26 mouse cellular contexts compared by ENCODE assay signal in the genomic region with DNA sequence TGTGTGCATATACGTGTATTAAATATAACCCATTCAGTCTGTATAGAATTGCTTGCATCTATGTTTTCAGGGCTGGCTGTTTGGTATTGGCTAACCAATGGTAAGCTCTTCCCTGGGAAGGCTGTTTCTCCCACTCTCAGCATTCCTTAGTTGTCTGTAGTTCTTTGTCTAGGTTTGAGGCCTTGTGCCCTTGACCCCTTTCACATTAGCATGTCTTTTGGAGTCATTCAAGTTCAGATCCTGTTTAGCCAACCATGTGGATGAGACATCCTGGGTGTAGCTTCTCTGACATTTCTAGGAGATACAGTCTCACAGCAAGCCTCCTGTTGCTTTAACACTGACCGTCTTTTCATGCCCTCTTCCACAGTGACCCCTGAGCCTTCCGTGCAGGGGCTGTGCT.
DNase-seq lines count a peak whose midpoint lies in the region; ATAC-seq and TF ChIP-seq lines count a peak whose summit lies in the region.
"Had no signal": no experiment of that assay in that cellular context is flagged by ENCODE, and none has a peak within 500 bp of the region (broad histone marks: within the 10 kb centered on the region; RNA-seq: fewer than 3 reads in every experiment).

No protein-coding gene starts in this region.

- 62% methylated on average over 3 of the region's 3 CpGs for WGBS in midbrain, embryonic 11.5 days
- WGBS in midbrain, embryonic 15.5 days = 59% methylated on average over 3 of the region's 3 CpGs
- WGBS in thymus, adult 2 months = 97% methylated on average over 3 of the region's 3 CpGs

- no peaks in the 10 kb centered on the region for H3K36me3 ChIP-seq in midbrain, embryonic 11.5 days (ENCODE audit: control insufficient read depth, insufficient read depth, low read length)
- H3K36me3 ChIP-seq in midbrain, embryonic 15.5 days (replicated peaks) = no peaks in the 10 kb centered on the region
- H3K36me3 ChIP-seq in ES-E14 (ENCODE audit: control insufficient read depth, insufficient read depth, low read length, poor library complexity, severe bottlenecking) = no peaks in the 10 kb centered on the region
- H3K36me3 ChIP-seq in thymus, adult 2 months (ENCODE audit: control insufficient read depth, insufficient read depth, low read length) = no peaks in the 10 kb centered on the region
- H3K36me3 ChIP-seq: forebrain, embryonic 10.5 days; heart, embryonic 12.5 days; heart, embryonic 15.5 days; hindbrain, embryonic 12.5 days; hindbrain, embryonic 15.5 days had no signal

- H3K4me1 ChIP-seq in midbrain, embryonic 11.5 days (ENCODE audit: control insufficient read depth, insufficient read depth, low read length) = peaks cover 6% of the 10 kb centered on the region
- no peaks in the 10 kb centered on the region for H3K4me1 ChIP-seq in midbrain, embryonic 15.5 days
- H3K4me1 ChIP-seq in ES-E14 (ENCODE audit: control insufficient read depth in 2 of 2, insufficient read depth in 2 of 2, low read length in 2 of 2, poor library complexity in 1 of 2) = peaks cover 28 to 49% of the 10 kb centered on the region in 2 experiments
- peaks cover 7% of the 10 kb centered on the region for H3K4me1 ChIP-seq in thymus, adult 2 months (replicated peaks; ENCODE audit: control insufficient read depth, insufficient read depth, low read length)
- H3K4me1 ChIP-seq: hindbrain, embryonic 15.5 days had no signal

- H3K4me3 ChIP-seq in midbrain, embryonic 11.5 days (ENCODE audit: low read depth, low read length) = no peak overlapping the region
- H3K4me3 ChIP-seq in midbrain, embryonic 15.5 days = no peak overlapping the region
- peak overlapping the region; percentile 13 to 18; a peak in 2 of 4 replicates for H3K4me3 ChIP-seq in ES-E14 (ENCODE audit: insufficient read depth in 1 of 2, low read depth in 1 of 2, low read length in 2 of 2, poor library complexity in 1 of 2, severe bottlenecking in 1 of 2)
- no peak overlapping the region for H3K4me3 ChIP-seq in left cerebral cortex, adult 2 months
- no peak overlapping the region for H3K4me3 ChIP-seq in thymus, adult 2 months (ENCODE audit: control insufficient read depth, insufficient read depth, low read length)
- H3K4me3 ChIP-seq: forebrain, embryonic 10.5 days; forebrain, embryonic 13.5 days; heart, embryonic 12.5 days; heart, embryonic 15.5 days; hindbrain, embryonic 12.5 days; hindbrain, embryonic 15.5 days had no signal

- no peak overlapping the region for H3K4me2 ChIP-seq in midbrain, embryonic 11.5 days
- H3K4me2 ChIP-seq in midbrain, embryonic 15.5 days = no peak overlapping the region
- H3K4me2 ChIP-seq: forebrain, embryonic 13.5 days; heart, embryonic 12.5 days; heart, embryonic 15.5 days; hindbrain, embryonic 12.5 days; hindbrain, embryonic 15.5 days had no signal

- in situ Hi-C loops in ES-E14 (cut with MboI; ENCODE audit: low sequenced_read_pairs in 2 of 2, unreplicated experiment in 2 of 2) = no loop called here

- H3K27me3 ChIP-seq in midbrain, embryonic 11.5 days (ENCODE audit: control insufficient read depth, insufficient read depth, low read length) = no peaks in the 10 kb centered on the region
- no peaks in the 10 kb centered on the region for H3K27me3 ChIP-seq in midbrain, embryonic 15.5 days (replicated peaks)
- no peaks in the 10 kb centered on the region for H3K27me3 ChIP-seq in thymus, adult 2 months (ENCODE audit: control insufficient read depth, insufficient read depth, low read length)
- H3K27me3 ChIP-seq: CH12.LX; forebrain, embryonic 13.5 days; heart, embryonic 12.5 days; heart, embryonic 15.5 days; hindbrain, embryonic 12.5 days; hindbrain, embryonic 15.5 days had no signal

- no peak overlapping the region for H3K27ac ChIP-seq in midbrain, embryonic 11.5 days (ENCODE audit: low read depth, low read length)
- H3K27ac ChIP-seq in midbrain, embryonic 15.5 days = no peak overlapping the region
- H3K27ac ChIP-seq in ES-E14 (ENCODE audit: insufficient read depth, low read depth, low read length, poor library complexity, severe bottlenecking) = peak overlapping the region; percentile 86
- H3K27ac ChIP-seq in left cerebral cortex, adult 2 months = no peak overlapping the region
- H3K27ac ChIP-seq in thymus, adult 2 months (ENCODE audit: control insufficient read depth, insufficient read depth, low read length) = no peak overlapping the region
- H3K27ac ChIP-seq: forebrain, embryonic 10.5 days; forebrain, embryonic 13.5 days; heart, embryonic 15.5 days; hindbrain, embryonic 12.5 days; hindbrain, embryonic 15.5 days had no signal

- intact Hi-C loops in left cerebral cortex, adult 2 months (cut with DNase I) = no loop called here

- no peak overlapping the region for H3K9ac ChIP-seq in midbrain, embryonic 11.5 days (ENCODE audit: low read length)
- no peak overlapping the region for H3K9ac ChIP-seq in midbrain, embryonic 15.5 days
- peak overlapping the region; percentile 32; the same call in 1 of the 2 replicates for H3K9ac ChIP-seq in ES-E14 (ENCODE audit: insufficient read depth, low read depth, low read length, poor library complexity, severe bottlenecking)
- H3K9ac ChIP-seq: forebrain, embryonic 13.5 days; heart, embryonic 12.5 days; heart, embryonic 15.5 days; hindbrain, embryonic 12.5 days; hindbrain, embryonic 15.5 days had no signal

- no peak for TF ChIP-seq POLR2A in thymus, adult 2 months (IDR thresholded peaks at IDR 0.05; ENCODE audit: control insufficient read depth, extremely low read depth, insufficient read depth, low read length, poor library complexity)

- no peaks in the 10 kb centered on the region for H3K9me3 ChIP-seq in midbrain, embryonic 11.5 days (ENCODE audit: control insufficient read depth, low read length)
- no peaks in the 10 kb centered on the region for H3K9me3 ChIP-seq in midbrain, embryonic 15.5 days
- H3K9me3 ChIP-seq in ES-E14 (ENCODE audit: control insufficient read depth, insufficient read depth, low read depth, low read length) = no peaks in the 10 kb centered on the region
- H3K9me3 ChIP-seq: forebrain, embryonic 10.5 days; forebrain, embryonic 13.5 days; heart, embryonic 12.5 days; heart, embryonic 15.5 days; hindbrain, embryonic 12.5 days; hindbrain, embryonic 15.5 days had no signal

- DNase-seq in midbrain, embryonic 11.5 days (ENCODE audit: low spot score, missing footprints) = peak; percentile 80
- DNase-seq in ES-E14 (ENCODE audit: low read depth, low spot score) (peak; percentile 73), ZHBTc4 (ENCODE audit: low read depth, low spot score) (peak; percentile 94)
- no peak for DNase-seq in left cerebral cortex, adult 2 months (ENCODE audit: extremely low spot score in 1 of 2, low spot score in 2 of 2)
- DNase-seq in thymus, adult 2 months = no peak
- DNase-seq: adrenal gland, adult 8-10 months; adrenal gland, postnatal 25 days; B cell, adult 2 months; cerebellum, adult 11-12 months; cerebellum, adult 8-10 months; cerebellum, postnatal 14 days; gastrocnemius, postnatal 25 days; heart, adult 18-20 months; heart, postnatal 10 days; heart, postnatal 36 days; kidney, adult 2 months had no signal

- TF ChIP-seq CTCF in left cerebral cortex, adult 2 months (IDR thresholded peaks at IDR 0.05) = no peak
- TF ChIP-seq CTCF in thymus, adult 2 months (IDR thresholded peaks at IDR 0.05; ENCODE audit: borderline replicate concordance, control insufficient read depth, extremely low read depth, insufficient read depth, low read length, poor library complexity) = no peak

- ATAC-seq in midbrain, embryonic 11.5 days (ENCODE audit: low FRiP score) = no peak
- ATAC-seq in midbrain, embryonic 15.5 days (replicated peaks) = no peak
- ATAC-seq: forebrain, embryonic 13.5 days; forebrain, embryonic 16.5 days; intestine, postnatal 0 days had no signal

TF ChIP-seq in ES-E14, 5 proteins besides CTCF, POLR2A, EP300 and RAD21:
- TF ChIP-seq MAFK (IDR thresholded peaks at IDR 0.05; ENCODE audit: insufficient read depth, low read depth, low read length) = 0 out of 2 replicates have a peak, but pooled peaks have one; percentile 32
- no peak for TF ChIP-seq ZC3H11A (IDR thresholded peaks at IDR 0.05; ENCODE audit: borderline replicate concordance, low read depth, low read length)
- peak; percentile 67; the same call in 1 of the 2 replicates for TF ChIP-seq CHD2 (IDR thresholded peaks at IDR 0.05; ENCODE audit: low read depth, low read length)

Comparison
In these comparisons a context has a peak if more than half of its experiments do, and no peak if none do; other contexts are left out.
1. DNase-seq: peak in midbrain, embryonic 11.5 days (single experiment), ES-E14 (single experiment) and ZHBTc4 (single experiment); none in left cerebral cortex, adult 2 months (0 of 2) and thymus, adult 2 months (single experiment).
2. H3K4me3 ChIP-seq: peak in ES-E14 (2 of 2); none in midbrain, embryonic 11.5 days (single experiment), midbrain, embryonic 15.5 days (single experiment), left cerebral cortex, adult 2 months (single experiment) and thymus, adult 2 months (single experiment).